Mouse (Mus musculus) hindbrain, embryonic 12.5 days (tissue): ENCODE data around the gene Triap1. TPM values are rescaled to one million over a fixed set of nuclear protein-coding genes. Genes with fewer than 3 reads are reported as not detected.
"Not testable (repeated sequence)": the region's sequence is repeated elsewhere in the genome, so short reads cannot be mapped to it uniquely, and the experiment has no call there.

Source experiments
- ATAC-seq: fragments of 200-750 bp; cut with Nextera tagmentation; 2 replicates; pipeline ENCODE4 v1.8.0; 2017; ENCODE audit warnings: moderate TSS enrichment; ENCODE audit not compliant: low FRiP score
- H3K27ac ChIP-seq: fragments of 300-500 bp; sonication (generic); 2 replicates; pipeline ENCODE4 v1.5.1; 2016; ENCODE audit warnings: mild to moderate bottlenecking
- H3K27me3 ChIP-seq: fragments of 300-500 bp; sonication (generic); 2 replicates; pipeline ENCODE4 v1.6.1; 2016; ENCODE audit warnings: mild to moderate bottlenecking
- H3K36me3 ChIP-seq: fragments of 300-500 bp; sonication (generic); 2 replicates; pipeline ENCODE4 v1.6.1; 2016; ENCODE audit warnings: mild to moderate bottlenecking
- H3K4me1 ChIP-seq: fragments of 300-500 bp; sonication (generic); 2 replicates; pipeline ENCODE4 v1.6.1; 2016
- H3K4me2 ChIP-seq: fragments of 300-500 bp; sonication (generic); replicated peaks from 2 replicates; pipeline ENCODE4 v1.6.1; 2016; ENCODE audit warnings: mild to moderate bottlenecking
- H3K4me3 ChIP-seq: fragments of 300-500 bp; sonication (generic); 2 replicates; pipeline ENCODE4 v1.5.1; 2016; ENCODE audit warnings: mild to moderate bottlenecking
- H3K9ac ChIP-seq: fragments of 300-500 bp; sonication (generic); 2 replicates; pipeline ENCODE4 v1.6.1; 2016; ENCODE audit warnings: mild to moderate bottlenecking, moderate library complexity
- H3K9me3 ChIP-seq: fragments of 300-500 bp; sonication (generic); replicated peaks from 2 replicates; pipeline ENCODE4 v1.6.1; 2016; ENCODE audit warnings: mild to moderate bottlenecking
- WGBS: fragments of 180-500 bp; shearing (Covaris S2); methylation state at CpG from one replicate; pipeline ENCODE4 v1.1.7; 2016; 5-methylcytosine and 5-hydroxymethylcytosine counted together
- polyA plus RNA-seq: library from polyadenylated mRNA; unstranded; fragments of >200 nt; fragmentation: Nextera tagmentation; extraction: Ambion mirVana; gene quantifications from 2 replicates; pipeline ENCODE4 v1.2.1, GENCODE M21; 2016

Triap1 gene
- polyA plus RNA-seq, 1 experiment from 2014 or later, result 49.5 TPM

GRCm38 (mm10) chr5:115373441-115374203, 32.6 kb downstream of the Triap1 start:
- H3K9me3 ChIP-seq, result no peaks in the 10 kb centered on the region
- peaks cover 12% of the 10 kb centered on the region for H3K4me1 ChIP-seq
- ATAC-seq, result peak; percentile 90
- H3K27me3 ChIP-seq, result no peaks in the 10 kb centered on the region
- H3K4me3 ChIP-seq, result peak overlapping the region; percentile 29
- WGBS, result 9% methylated on average over 26 of the region's 26 CpGs
- H3K9ac ChIP-seq, result peak overlapping the region; percentile 54; the same call in 1 of the 2 replicates
- H3K27ac ChIP-seq, result peak overlapping the region; percentile 82
- H3K36me3 ChIP-seq, result no peaks in the 10 kb centered on the region
- peak overlapping the region; percentile 56 for H3K4me2 ChIP-seq

GRCm38 (mm10) chr5:115374204-115374820, 33.3 kb downstream of the Triap1 start:
- Histone ChIP-seq H3K27ac (peak overlapping the region; percentile 82), H3K4me3 (peak overlapping the region; percentile 29), H3K9ac (peak overlapping the region; percentile 54; the same call in 1 of the 2 replicates), H3K36me3 (no peaks in the 10 kb centered on the region), H3K4me2 (peak overlapping the region; percentile 56), H3K9me3 (no peaks in the 10 kb centered on the region), H3K4me1 (peaks cover 12% of the 10 kb centered on the region), H3K27me3 (no peaks in the 10 kb centered on the region)
- WGBS, result 10% methylated on average over 11 of the region's 11 CpGs
- ATAC-seq, result no peak

DNA sequence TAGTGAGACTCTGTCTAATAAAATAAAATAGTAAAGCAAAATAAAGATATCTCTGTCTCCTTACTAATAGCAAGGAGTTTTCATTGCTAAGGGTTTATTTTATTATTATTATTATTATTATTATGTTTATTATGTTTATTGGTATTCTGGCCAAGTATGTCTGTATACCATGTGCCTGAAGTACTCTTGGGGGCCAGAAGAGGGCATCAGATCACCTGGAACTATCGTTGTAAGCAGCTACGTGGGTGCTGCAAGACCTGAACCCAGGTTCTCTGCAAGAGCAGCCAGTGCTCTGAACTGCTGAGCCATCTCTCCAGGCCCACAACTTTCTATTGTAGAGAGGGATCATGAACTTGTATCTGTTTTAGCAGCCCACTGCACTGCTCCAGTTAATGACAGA, 34.4 kb downstream of the Triap1 start:
- Histone ChIP-seq H3K27me3 (no peaks in the 10 kb centered on the region), H3K27ac (no peak overlapping the region), H3K4me2 (no peak overlapping the region), H3K4me1 (peaks cover 12% of the 10 kb centered on the region), H3K4me3 (no peak overlapping the region), H3K9ac (no peak overlapping the region), H3K9me3 (no peaks in the 10 kb centered on the region), H3K36me3 (no peaks in the 10 kb centered on the region)
- ATAC-seq, result no peak
- 87% methylated on average over 2 of the region's 2 CpGs for WGBS

DNA sequence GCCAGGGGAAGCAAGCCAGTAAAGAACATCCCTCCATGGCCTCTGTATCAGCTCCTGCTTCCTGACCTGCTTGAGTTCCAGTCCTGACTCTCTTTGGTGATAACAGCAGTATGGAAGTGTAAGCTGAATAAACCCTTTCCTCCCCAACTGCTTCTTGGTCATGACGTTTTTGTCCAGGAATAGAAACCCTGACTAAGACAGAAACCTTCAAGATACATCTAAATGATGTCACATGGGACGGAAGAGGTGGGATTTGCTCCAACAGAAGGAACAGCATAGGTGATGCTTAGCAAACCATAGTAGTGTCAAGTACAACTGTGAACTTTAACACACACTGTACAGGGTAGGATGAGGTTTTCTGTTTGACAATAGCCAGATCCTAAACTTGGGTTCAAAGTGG, 37.9 kb downstream of the Triap1 start:
- ATAC-seq, H3K36me3 ChIP-seq, H3K4me1 ChIP-seq, H3K27ac ChIP-seq, H3K4me3 ChIP-seq, H3K27me3 ChIP-seq, H3K9me3 ChIP-seq, H3K9ac ChIP-seq, H3K4me2 ChIP-seq: not testable (repeated sequence)
- WGBS, result 89% methylated on average over 2 of the region's 2 CpGs

DNA sequence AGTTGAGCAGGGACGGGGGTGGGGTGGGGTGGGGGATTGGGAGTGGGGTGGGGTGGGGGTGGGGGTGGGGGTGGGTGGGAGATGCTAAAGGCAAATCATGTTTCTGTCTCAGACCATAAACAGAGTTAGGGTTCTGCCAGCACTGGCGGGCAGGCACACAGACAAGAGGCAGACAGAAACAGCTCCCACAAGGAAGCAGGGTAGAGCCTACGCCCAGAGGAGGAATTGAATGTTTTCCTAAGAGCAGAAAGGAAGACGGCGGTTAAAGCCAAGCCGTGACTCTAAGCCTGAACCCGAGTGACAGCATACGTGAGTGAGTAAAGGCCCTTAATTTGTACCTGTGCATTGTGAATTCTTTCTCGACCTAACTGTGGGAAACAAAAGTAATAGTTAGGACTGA, 50.9 kb downstream of the Triap1 start:
- H3K4me3 ChIP-seq, result no peak overlapping the region
- no peaks in the 10 kb centered on the region for H3K27me3 ChIP-seq
- WGBS, result 30% methylated on average over 9 of the region's 9 CpGs
- H3K27ac ChIP-seq, result peak overlapping the region; percentile 30; the same call in 1 of the 2 replicates
- H3K4me2 ChIP-seq, result no peak overlapping the region
- no peak overlapping the region for H3K9ac ChIP-seq
- ATAC-seq, result no peak
- no peaks in the 10 kb centered on the region for H3K9me3 ChIP-seq
- H3K4me1 ChIP-seq, result peaks cover 18% of the 10 kb centered on the region
- H3K36me3 ChIP-seq, result no peaks in the 10 kb centered on the region

DNA sequence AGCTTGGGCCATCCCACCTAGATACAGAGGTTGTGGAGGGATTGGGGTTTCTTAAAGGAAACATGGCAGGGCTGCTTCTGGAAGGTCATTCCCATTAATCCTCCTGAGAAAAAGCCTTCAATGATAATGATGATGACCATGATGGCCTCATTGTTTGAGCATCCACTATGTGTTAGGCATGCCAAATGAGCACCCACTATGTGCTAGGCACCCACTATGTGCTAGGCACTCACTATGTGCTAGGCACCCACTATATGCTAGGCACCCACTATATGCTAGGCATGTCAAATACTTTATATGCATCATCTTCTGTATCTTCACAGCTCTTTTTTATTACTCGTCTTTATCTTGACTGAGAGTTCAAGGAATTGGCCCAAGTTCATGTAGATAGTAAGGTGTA, 51.9 kb downstream of the Triap1 start:
- no peak overlapping the region for H3K27ac ChIP-seq
- no peak overlapping the region for H3K4me2 ChIP-seq
- H3K9me3 ChIP-seq, result no peaks in the 10 kb centered on the region
- 94% methylated on average over 1 of the region's 1 CpGs for WGBS
- no peak overlapping the region for H3K9ac ChIP-seq
- H3K27me3 ChIP-seq, result no peaks in the 10 kb centered on the region
- ATAC-seq, result no peak
- H3K4me3 ChIP-seq, result no peak overlapping the region
- H3K36me3 ChIP-seq, result no peaks in the 10 kb centered on the region
- H3K4me1 ChIP-seq, result peaks cover 18% of the 10 kb centered on the region

Other genes starting within 250 kb of the Triap1 start
- gene Gm10401, start 242.9 kb upstream of the Triap1 start, polyA plus RNA-seq, result 22.3 and 30.3 TPM in 2 replicates
- 38.7 and 41.9 TPM in 2 replicates for gene Acads, start 221.9 kb upstream of the Triap1 start, polyA plus RNA-seq
- 57.5 and 62.0 TPM in 2 replicates for gene Unc119b, start 206.2 kb upstream of the Triap1 start, polyA plus RNA-seq
- gene Mlec, start 183.0 kb upstream of the Triap1 start, polyA plus RNA-seq, result 65.0 and 72.9 TPM in 2 replicates
- gene Cabp1, start 146.8 kb upstream of the Triap1 start, polyA plus RNA-seq, result 10.3 and 10.5 TPM in 2 replicates
- gene Pop5, start 105.4 kb upstream of the Triap1 start, polyA plus RNA-seq, result 78.6 and 90.5 TPM in 2 replicates
- gene Rnf10, start 68.3 kb upstream of the Triap1 start, polyA plus RNA-seq, result 197 and 202 TPM in 2 replicates
- gene Coq5, start 61.6 kb upstream of the Triap1 start, polyA plus RNA-seq, result 48.1 and 51.3 TPM in 2 replicates
- gene Dynll1, start 40.2 kb upstream of the Triap1 start, polyA plus RNA-seq, result 1,295 and 1,383 TPM in 2 replicates
- gene Srsf9, start 14.0 kb upstream of the Triap1 start, polyA plus RNA-seq, result 306 and 309 TPM in 2 replicates
- 31.6 and 38.6 TPM in 2 replicates for gene Gatc, start within 50 bp of the Triap1 start, polyA plus RNA-seq
- gene Cox6a1, start 7.8 kb downstream of the Triap1 start, polyA plus RNA-seq, result 728 and 823 TPM in 2 replicates
- 128 and 131 TPM in 2 replicates for gene Msi1, start 88.4 kb downstream of the Triap1 start, polyA plus RNA-seq
- not detected in 2 replicates for gene Pla2g1b, start 125.0 kb downstream of the Triap1 start, polyA plus RNA-seq
- gene Sirt4, start 143.5 kb downstream of the Triap1 start, polyA plus RNA-seq, result 23.1 and 24.7 TPM in 2 replicates
- 34.0 and 39.2 TPM in 2 replicates for gene Pxn, start 165.5 kb downstream of the Triap1 start, polyA plus RNA-seq
- gene Rplp0, start 218.2 kb downstream of the Triap1 start, polyA plus RNA-seq, result 819 and 900 TPM in 2 replicates
- gene Gcn1l1, start 224.0 kb downstream of the Triap1 start, polyA plus RNA-seq, result 57.6 and 62.5 TPM in 2 replicates